Mouse (Mus musculus) thymus, adult 18-20 months (tissue): ENCODE data around the gene Fto.

Source experiments
- DNase-seq, 2 experiments: peaks; one replicate each; pipeline ENCODE4 v3.0.0; 2022; ENCODE audit warnings: mixed read lengths in 2 of 2

Fto gene

GRCm38 (mm10) chr8:91324916-91325315, 11.6 kb downstream of the Fto start:
- no peak for DNase-seq

DNA sequence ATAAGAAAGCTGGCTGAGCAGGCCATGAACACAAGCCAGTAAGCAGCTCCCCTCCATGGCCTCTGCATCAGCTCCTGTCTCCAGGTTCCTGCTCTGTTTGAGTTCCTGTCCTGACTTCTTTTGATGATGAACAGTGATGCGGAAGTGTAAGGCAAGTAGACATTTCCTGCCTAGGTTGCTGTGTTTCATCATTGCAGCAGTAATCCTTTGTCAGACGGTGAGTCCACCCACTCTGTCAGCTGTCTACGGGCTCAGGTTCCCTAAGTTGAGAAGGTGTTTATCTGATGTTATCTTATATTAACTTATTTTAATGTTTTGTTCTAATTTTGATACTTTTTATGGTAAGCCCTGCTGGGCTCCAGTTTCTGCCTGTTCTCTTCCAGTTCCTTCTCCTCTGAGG, 12.7 kb downstream of the Fto start:
- no peak for DNase-seq

- no peak for DNase-seq
Observed at GRCm38 (mm10) chr8:91326946-91327345, 13.6 kb downstream of the Fto start.

- DNase-seq: no peak
Observed at GRCm38 (mm10) chr8:91327471-91328205, 14.3 kb downstream of the Fto start.

- no peak for DNase-seq
Observed at GRCm38 (mm10) chr8:91329056-91329455, 15.7 kb downstream of the Fto start.

DNA sequence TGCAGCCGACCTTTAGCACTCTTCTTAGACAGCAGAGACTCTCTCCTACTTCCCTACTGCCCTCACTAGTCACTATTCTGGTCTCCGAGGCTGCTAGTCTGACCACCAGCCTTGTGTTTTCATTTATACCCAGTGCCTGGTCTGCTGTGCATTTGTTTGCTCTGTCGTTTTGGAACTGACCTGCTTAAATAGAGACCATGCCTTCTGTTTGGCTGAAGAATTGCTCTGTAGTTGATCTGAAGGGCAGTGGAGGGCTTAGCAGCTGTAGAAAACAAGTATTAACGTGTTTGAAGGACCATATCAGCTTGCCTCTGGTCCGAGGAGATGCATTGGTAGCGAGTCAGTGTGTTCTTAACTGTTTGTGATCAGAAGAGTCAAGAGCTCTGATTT, 16.1 kb downstream of the Fto start:
- DNase-seq: no peak

DNA sequence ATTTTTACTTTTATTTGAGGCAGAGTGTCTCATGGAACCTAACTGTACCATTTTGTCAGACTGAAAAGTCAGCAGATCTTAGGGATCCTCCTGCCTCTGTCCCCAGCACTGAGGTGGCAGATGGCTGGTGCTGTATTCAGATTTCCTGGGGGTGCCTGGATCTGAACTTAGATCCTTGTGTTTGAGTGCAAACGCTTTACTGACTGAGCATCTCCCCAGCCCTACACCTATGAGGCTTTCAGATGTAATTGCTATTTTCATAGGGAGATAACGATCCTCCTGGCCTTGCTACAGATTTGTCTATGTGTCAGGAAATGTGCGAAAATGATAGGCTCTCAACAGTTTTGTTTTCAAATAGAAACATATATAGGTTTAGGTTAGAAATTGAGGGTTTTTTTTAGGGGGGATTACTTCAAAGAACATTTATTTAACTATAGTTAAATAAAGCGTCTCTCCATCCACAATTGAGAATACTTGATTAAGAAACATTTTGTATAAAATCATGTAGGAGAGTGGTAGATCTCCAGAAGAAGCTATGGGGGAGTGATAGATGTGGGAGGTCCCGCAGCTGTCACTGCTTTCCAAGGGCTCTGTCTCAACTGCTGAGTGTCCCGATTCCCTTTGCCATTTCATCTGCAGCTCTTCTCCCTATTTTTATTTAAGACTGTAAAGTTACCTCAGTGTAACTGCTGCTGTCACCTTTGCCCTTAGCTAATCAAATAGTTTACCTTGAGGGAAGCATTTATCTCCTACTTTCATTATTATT, 25.2 kb downstream of the Fto start:
- no peak for DNase-seq

GRCm38 (mm10) chr8:91339651-91340050, 26.3 kb downstream of the Fto start:
- DNase-seq: no peak

DNA sequence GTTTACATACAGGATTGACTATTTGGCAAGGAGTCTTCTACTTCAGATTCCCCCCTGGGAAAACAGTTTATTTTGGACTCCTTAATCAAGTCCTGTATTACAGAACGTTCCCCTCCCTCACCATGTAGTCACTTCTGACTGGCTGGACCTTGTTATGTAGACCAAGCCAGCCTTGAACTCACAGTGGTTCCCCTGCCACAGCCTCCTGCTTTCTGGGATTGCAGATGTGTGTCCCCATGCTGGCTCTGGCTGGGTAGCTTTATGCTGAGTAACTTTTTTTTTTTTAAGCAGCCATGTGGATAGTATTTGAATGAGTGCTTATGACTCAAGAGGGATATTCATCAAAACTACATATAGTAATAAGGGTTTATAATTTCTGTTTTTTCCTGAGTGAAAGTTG, 27.4 kb downstream of the Fto start:
- DNase-seq: no peak

DNA sequence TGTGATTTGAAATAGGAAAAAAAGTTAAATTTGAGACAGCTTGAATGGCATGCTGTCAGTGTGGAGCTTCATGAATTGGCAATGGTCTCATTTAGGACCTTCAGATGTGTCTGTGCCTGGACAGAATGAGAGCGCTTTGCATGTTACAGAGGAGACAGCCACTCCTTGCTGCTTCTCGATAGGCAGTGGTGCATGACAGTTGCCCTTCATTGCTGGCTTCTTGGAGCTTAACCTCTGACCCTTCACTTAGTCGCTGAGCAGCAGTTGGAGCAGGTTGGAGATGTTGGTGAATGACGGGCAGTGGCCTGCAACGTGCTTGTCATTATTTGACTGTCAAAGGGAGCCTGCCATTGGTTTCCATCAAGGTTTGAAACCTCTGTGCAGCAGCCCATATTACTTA, 28.9 kb downstream of the Fto start:
- DNase-seq: no peak

DNA sequence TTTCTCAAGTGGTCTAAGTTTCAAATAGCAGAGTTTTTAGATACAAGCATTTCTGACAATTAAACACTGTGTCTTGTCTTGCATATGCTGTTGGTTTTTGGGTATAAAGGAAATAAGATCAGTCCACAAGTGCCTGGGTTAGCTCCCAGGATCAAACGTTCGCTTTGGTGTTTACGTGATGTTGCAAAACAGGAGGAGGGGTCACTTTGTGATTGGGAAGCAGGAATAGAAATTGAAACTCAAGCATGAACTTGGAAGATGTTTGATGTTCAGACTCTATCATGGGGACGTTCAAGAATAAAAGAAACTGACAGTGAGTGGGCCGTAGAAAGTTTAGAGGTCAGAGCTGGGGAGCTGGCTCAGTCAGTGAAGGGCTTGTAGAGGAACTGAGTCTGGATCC, 29.5 kb downstream of the Fto start:
- no peak for DNase-seq

GRCm38 (mm10) chr8:91344659-91345058, 31.3 kb downstream of the Fto start:
- DNase-seq: no peak

- no peak for DNase-seq
Observed at GRCm38 (mm10) chr8:91347146-91347545, 33.8 kb downstream of the Fto start.

DNA sequence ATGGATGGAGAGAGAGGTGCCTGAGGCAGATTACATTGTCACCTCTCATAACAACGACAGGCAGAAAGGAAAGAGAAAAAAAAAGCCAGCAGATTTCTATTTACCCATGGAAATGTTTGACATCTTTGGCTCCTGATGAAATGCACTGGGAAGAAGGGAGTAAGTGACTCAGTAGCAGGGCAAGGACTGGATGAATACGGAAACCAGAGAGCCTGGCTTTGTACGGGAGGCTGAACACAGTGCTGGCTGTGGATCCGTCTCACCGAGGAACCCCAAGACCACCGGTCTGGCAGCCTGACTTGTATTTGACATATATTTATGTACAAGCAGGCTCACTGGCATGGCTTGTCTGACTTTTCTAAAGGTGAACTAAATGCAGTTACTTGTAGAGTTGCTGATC, 34.3 kb downstream of the Fto start:
- no peak for DNase-seq

GRCm38 (mm10) chr8:91349816-91350215, 36.5 kb downstream of the Fto start:
- DNase-seq: no peak

- DNase-seq: no peak
Observed at GRCm38 (mm10) chr8:91350628-91351027, 37.3 kb downstream of the Fto start.

DNA sequence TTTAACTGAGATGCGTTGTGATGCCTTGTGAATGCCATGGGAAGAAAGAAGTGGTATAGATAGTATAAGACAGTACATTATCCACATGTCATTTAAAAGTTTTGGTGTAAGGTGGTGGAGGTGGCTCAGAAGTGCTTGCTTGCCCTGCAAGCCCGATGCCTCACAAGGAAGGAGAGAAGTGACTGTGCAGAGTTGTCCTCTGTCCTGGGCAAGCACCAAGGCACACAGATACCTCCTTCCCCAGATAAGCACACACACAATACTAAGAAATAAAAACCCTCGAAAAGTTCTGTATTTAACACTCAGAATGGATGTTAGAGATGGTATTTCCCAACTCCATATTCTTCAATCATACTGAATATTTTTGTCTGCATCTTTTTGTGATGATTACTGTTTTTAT, 39.3 kb downstream of the Fto start:
- no peak for DNase-seq

DNA sequence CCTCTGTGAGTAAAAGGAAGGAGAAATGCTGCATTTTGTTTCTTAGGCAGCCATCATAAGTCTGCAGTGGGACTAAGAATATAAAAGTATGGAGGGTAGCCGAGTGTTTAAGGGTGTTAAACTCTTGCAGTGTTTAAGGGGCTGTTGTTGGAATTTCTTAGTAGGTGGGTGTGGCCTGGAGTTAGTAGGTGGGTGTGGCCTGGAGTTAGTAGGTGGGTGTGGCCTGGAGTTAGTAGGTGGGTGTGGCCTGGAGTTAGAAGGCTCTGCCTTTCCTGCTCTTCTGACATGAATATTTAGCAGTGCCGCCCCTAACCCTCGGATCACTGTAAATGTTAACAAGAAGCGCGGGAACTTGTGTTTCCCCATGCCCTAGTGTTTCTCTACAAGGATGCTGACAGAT, 39.7 kb downstream of the Fto start:
- DNase-seq: no peak

DNA sequence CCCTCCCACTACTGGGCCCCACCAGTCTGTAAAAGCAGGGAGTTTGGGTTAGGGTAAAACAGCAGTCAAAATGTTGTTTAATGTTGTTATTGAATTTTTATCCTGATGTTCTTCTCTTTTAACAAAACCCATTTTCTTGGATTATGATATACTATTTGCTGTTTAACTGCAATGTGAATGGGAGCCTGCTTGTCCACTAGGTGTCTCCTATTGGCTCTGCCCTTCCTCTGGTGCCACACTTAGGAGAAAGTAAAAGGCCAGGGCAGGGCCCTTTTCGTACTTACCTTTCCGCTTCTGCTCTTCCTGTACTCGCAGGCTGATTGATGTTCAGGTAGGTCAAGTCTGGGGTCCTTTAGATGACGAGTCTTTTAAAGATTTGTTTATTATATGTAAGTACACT, 40.6 kb downstream of the Fto start:
- DNase-seq: no peak

- DNase-seq: no peak
Observed at GRCm38 (mm10) chr8:91355301-91355905, 42.1 kb downstream of the Fto start.

GRCm38 (mm10) chr8:91355956-91356699, 42.8 kb downstream of the Fto start:
- DNase-seq: no peak

DNA sequence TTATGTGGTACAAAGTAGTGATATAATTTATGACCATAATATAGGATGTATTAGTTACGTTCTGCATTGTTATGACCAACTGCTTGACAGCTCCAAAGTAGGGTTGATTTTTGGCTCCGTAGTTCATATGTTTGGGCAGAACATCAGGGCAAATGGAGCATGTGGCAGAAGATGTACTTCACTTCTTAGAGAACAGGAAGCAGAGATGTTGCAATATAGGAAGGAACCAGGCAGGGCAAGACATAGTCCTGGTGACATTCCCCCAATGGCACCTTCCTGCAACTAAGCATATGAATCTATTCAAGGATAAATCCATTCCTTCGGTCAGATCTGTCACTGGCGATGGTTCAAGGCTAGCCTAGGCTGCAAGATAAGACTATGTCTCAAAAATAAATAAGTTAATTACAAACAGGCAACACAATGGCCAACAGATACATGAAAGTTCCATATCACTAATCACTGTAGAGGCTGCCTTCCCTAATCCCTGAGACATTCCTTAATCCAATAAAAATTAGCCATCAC, 44.2 kb downstream of the Fto start:
- no peak for DNase-seq

GRCm38 (mm10) chr8:91358016-91358415, 44.7 kb downstream of the Fto start:
- DNase-seq: no peak
